Mouse (Mus musculus) lung, postnatal 25 days (tissue): ENCODE measurements around the gene Fcrl5.
A peak's percentile ranks its signal among the peaks of the same experiment; 100 is the strongest.

Source experiments
- DNase-seq: peaks from one replicate; pipeline ENCODE4 v3.0.0; 2022; ENCODE audit warnings: low spot score

The Fcrl5 gene

GRCm38 (mm10) chr3:87528841-87529240, 93.3 kb downstream of the Fcrl5 start:
- no peak for DNase-seq

GRCm38 (mm10) chr3:87529568-87529967, 94.0 kb downstream of the Fcrl5 start:
- peak; percentile 53 for DNase-seq

- no peak for DNase-seq
Measured at GRCm38 (mm10) chr3:87530234-87530633, 94.7 kb downstream of the Fcrl5 start.

GRCm38 (mm10) chr3:87533667-87534378, 98.2 kb downstream of the Fcrl5 start:
- no peak for DNase-seq

- no peak for DNase-seq
Measured at GRCm38 (mm10) chr3:87538034-87538433, 102.5 kb downstream of the Fcrl5 start.

- DNase-seq, result no peak
Measured at GRCm38 (mm10) chr3:87540028-87540675, 104.6 kb downstream of the Fcrl5 start.

- DNase-seq, result no peak
Measured at GRCm38 (mm10) chr3:87540714-87541113, 105.1 kb downstream of the Fcrl5 start.

- no peak for DNase-seq
Measured at GRCm38 (mm10) chr3:87542481-87543215, 107.1 kb downstream of the Fcrl5 start.

- DNase-seq, result no peak
Measured at GRCm38 (mm10) chr3:87545554-87545953, 110.0 kb downstream of the Fcrl5 start.

- no peak for DNase-seq
Measured at GRCm38 (mm10) chr3:87546291-87546721, 110.7 kb downstream of the Fcrl5 start.

GRCm38 (mm10) chr3:87549908-87550307, 114.3 kb downstream of the Fcrl5 start:
- DNase-seq, result no peak
